In genomic region chr17:47151557-47152278, GRCm38 (mm10) we compare ENCODE assay signal across 9 mouse cellular contexts.
DNase-seq lines count a peak whose midpoint lies in the region; ATAC-seq lines count a peak whose summit lies in the region.
"Had no signal": no experiment of that assay in that cellular context is flagged by ENCODE, and none has a peak within 500 bp of the region (broad histone marks: within the 10 kb centered on the region; RNA-seq: fewer than 3 reads in every experiment).

No protein-coding gene starts in this region.

- DNase-seq in layer of hippocampus, postnatal 14 days (ENCODE audit: low spot score in 2 of 2) = peak; percentile 40 to 49
- DNase-seq in layer of hippocampus, adult 9-10 months (ENCODE audit: low spot score) = no peak
- DNase-seq in embryo, embryonic 11 days = peak; percentile 72
- DNase-seq in retina, embryonic 14.5 days (ENCODE audit: low spot score) = peak; percentile 17
- no peak for DNase-seq in thymus, postnatal 0 days (ENCODE audit: low spot score)

- H3K27ac ChIP-seq in heart, embryonic 15.5 days = peak overlapping the region; percentile 58
- peak overlapping the region; percentile 62 for H3K27ac ChIP-seq in limb, embryonic 15.5 days
- H3K27ac ChIP-seq: macrophage had no signal

- H3K4me3 ChIP-seq in heart, embryonic 15.5 days = peak overlapping the region; percentile 46
- peak overlapping the region; percentile 33 for H3K4me3 ChIP-seq in limb, embryonic 15.5 days

- 25% methylated on average over 20 of the region's 20 CpGs for WGBS in heart, embryonic 15.5 days
- 18% methylated on average over 20 of the region's 20 CpGs for WGBS in limb, embryonic 15.5 days

- H3K9me3 ChIP-seq in heart, embryonic 15.5 days (replicated peaks) = no peaks in the 10 kb centered on the region
- no peaks in the 10 kb centered on the region for H3K9me3 ChIP-seq in limb, embryonic 15.5 days

- peak overlapping the region; percentile 46 for H3K9ac ChIP-seq in heart, embryonic 15.5 days
- no peak overlapping the region for H3K9ac ChIP-seq in limb, embryonic 15.5 days

- ATAC-seq in heart, embryonic 15.5 days (replicated peaks; ENCODE audit: insufficient number of reproducible peaks, insufficient read depth, low FRiP score, low read depth) = no peak
- ATAC-seq in limb, embryonic 15.5 days (ENCODE audit: insufficient number of reproducible peaks, low FRiP score, low TSS enrichment, low read depth) = no peak
- no peak for ATAC-seq in megakaryocyte progenitor cell, adult 5-6 weeks (replicated peaks; ENCODE audit: poor library complexity)

- H3K4me1 ChIP-seq in heart, embryonic 15.5 days (replicated peaks) = peaks cover 51% of the 10 kb centered on the region
- peaks cover 39% of the 10 kb centered on the region for H3K4me1 ChIP-seq in limb, embryonic 15.5 days

- H3K36me3 ChIP-seq in heart, embryonic 15.5 days = no peaks in the 10 kb centered on the region
- peaks cover 18% of the 10 kb centered on the region; the same call in 1 of the 2 replicates for H3K36me3 ChIP-seq in limb, embryonic 15.5 days

- peak overlapping the region; percentile 66 for H3K4me2 ChIP-seq in heart, embryonic 15.5 days
- H3K4me2 ChIP-seq in limb, embryonic 15.5 days = peak overlapping the region; percentile 45

- no peaks in the 10 kb centered on the region for H3K27me3 ChIP-seq in heart, embryonic 15.5 days
- H3K27me3 ChIP-seq in limb, embryonic 15.5 days = no peaks in the 10 kb centered on the region

Comparison
In these comparisons a context has a peak if more than half of its experiments do, and no peak if none do; other contexts are left out.
1. DNase-seq: peak in layer of hippocampus, postnatal 14 days (2 of 2), embryo, embryonic 11 days (single experiment) and retina, embryonic 14.5 days (single experiment); none in layer of hippocampus, adult 9-10 months (single experiment) and thymus, postnatal 0 days (single experiment).